Mouse (Mus musculus) heart, postnatal 25 days (tissue): ENCODE results near the gene Gm44790. TPM values are rescaled to one million over a fixed set of nuclear protein-coding genes. Genes with fewer than 3 reads are reported as not detected.
A peak's percentile ranks its signal among the peaks of the same experiment; 100 is the strongest.
"Not testable (repeated sequence)": the region's sequence is repeated elsewhere in the genome, so short reads cannot be mapped to it uniquely, and the experiment has no call there.

Experiments used
- DNase-seq: peaks from one replicate; pipeline ENCODE4 v3.0.0; 2022; ENCODE audit warnings: low spot score
- intact Hi-C: fragments of 180-260 bp; cut with DNase I; formaldehyde crosslinking; loops from one replicate; pipeline ENCODE4 v1.15.1; 2025
- total RNA-seq, 2 experiments: library from RNA; stranded (reverse); gene quantifications; 2 replicates each; pipeline ENCODE4 v1.2.3; 2021

The Gm44790 gene
- under 1 TPM in 1 of 2 experiments, not detected in 1; 0.36 TPM for total RNA-seq

DNA sequence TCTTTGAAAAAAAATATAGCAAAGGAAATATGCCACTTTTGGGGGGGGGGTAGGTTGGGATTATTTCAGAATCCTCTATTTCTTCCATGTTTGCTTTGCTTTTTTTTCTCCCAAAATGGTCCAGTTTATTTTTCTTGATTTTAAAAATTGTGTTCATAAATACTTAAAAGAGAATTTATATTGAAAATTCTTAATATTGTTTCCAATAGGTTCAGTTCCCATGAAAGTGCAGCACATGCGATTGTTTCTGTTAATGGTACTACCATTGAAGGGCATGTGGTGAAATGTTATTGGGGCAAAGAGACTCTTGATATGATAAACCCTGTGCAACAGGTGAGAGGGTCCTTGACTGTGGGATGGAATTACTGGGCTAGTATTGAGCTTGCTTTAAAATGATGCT, at the start of gene Gm44790:
TSS of gene Gm44790 (plus strand) at position 301 of the 400 bp plus-strand sequence.
- intact Hi-C loops: no loop called here
- no peak for DNase-seq

DNA sequence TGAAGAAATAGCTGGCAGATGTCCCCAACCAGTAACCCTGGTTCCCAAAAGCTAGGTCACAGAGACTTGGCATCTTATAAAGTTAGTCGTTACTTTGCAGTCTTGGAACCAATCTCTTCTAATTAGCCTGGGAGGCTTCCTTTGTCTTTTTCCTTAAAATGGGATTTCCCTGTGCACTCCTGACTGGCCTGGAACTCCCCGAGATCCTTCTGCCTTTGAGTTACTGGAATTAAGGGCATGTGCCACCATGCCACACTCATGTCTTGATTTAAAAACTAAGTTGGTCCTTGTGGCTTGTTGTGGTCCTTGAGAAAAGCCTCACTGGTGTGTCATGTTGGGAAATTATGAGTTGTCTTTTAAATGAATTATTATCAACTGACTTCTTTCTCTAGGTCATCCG, 48.1 kb upstream of the Gm44790 start:
- no peak for DNase-seq
- intact Hi-C loops: no loop called here

GRCm38 (mm10) chr6:86380112-86380511, 46.3 kb upstream of the Gm44790 start:
- DNase-seq, intact Hi-C loops: not testable (repeated sequence)

DNA sequence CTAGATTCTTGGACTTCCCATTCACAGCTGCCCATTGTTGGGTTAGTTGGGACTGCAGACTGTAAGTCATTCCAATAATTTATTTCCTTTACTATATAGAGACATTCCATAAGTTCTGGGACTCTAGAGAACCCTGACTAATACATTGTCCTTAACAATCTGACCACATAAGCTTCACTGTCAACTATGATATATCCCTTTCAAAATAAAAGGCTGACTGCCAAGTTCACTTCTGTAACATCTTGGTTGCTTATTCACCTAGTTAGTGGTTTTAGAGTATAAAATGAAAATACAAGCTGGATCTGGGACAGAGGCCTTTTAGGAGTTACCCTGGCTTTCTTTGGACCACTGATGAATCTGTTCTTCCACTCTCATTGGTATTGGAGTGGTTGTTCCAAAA, 43.9 kb upstream of the Gm44790 start:
- DNase-seq: no peak
- intact Hi-C loops: no loop called here

- no peak for DNase-seq
- intact Hi-C loops: no loop called here
These were observed 43.1 kb upstream of the Gm44790 start for GRCm38 (mm10) chr6:86383370-86383769.

GRCm38 (mm10) chr6:86384692-86385091, 41.8 kb upstream of the Gm44790 start:
- no peak for DNase-seq
- intact Hi-C loops: no loop called here

- intact Hi-C loops: no loop called here
These were observed 40.9 kb upstream of the Gm44790 start for GRCm38 (mm10) chr6:86385362-86386104.

GRCm38 (mm10) chr6:86387313-86387712, 39.1 kb upstream of the Gm44790 start:
- no peak for DNase-seq
- intact Hi-C loops: no loop called here

More at GRCm38 (mm10) chr6:86385362-86386104, 40.9 kb upstream of the Gm44790 start:
- no peak for DNase-seq

- DNase-seq: no peak
- intact Hi-C loops: no loop called here
These were observed 38.0 kb upstream of the Gm44790 start for GRCm38 (mm10) chr6:86388461-86388860.

DNA sequence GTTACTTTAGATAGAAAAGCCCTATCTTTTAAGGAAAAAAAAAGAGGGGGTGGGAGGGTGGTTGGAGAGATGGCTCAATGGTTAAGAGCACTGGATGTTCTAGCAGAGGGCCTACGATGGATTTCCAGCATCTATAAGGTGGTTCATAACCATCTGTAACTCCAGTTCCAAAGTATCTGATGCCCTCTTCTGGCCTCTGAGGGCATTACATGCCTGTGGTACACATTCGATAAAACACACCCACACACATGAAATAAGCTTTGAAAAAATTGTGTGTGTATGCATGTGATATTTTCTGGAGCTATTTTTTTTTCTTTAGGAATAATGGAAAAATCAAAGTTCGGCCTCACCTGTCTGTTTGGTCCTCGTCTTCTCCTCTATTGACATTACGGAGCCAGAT, 35.1 kb upstream of the Gm44790 start:
- intact Hi-C loops: no loop called here
- no peak for DNase-seq

- DNase-seq: no peak
- intact Hi-C loops: no loop called here
These were observed 33.3 kb upstream of the Gm44790 start for GRCm38 (mm10) chr6:86393187-86393586.

DNA sequence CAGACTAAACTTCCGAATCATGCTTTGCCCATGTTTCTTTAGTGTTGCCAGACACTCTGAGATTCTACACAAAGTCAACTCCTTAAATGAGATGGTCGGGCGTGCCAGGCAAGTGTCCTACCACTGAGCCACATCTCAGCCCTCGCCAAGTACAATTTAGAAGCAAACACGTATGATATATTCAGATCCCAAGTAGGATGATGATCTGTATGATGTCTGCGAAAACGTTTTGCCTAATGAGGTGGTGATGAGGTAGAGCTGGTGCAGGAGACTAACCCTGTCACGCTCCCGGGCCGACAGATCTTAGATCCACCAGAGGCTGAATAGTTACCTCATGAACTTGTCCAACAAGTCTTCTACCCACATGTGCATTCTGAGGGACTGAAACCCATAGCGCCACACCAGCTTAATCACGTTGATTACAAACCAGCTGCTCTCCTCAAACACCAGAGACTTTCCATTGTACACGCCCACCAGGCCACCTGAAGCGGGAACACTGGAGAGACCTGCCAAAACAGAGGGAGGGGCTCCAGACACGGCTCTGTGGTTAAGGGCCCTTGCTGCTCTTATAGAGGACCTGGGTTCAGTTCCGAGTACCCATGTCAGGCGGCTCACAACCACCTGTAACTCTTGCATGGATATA, 32.3 kb upstream of the Gm44790 start:
- DNase-seq: no peak
- intact Hi-C loops: no loop called here

DNA sequence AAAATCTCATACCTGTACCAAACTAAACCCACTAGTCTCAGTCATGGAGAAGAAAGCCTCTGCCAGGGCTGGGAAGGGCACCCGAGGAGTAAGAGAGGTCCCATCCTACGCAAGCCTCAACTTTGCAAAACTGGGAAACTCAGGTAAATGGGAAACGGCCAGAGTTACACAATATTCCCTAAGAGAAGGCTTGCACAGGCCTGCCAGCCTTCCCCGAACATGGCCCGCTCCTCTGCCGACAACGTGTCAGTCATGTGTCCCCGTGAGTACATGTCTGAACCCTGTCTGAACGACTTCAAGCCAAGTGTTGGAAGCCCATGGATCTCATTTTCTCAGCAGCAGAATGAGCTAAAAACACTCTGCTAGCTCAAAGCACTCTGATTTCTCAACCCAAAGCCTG, 31.4 kb upstream of the Gm44790 start:
- no peak for DNase-seq
- intact Hi-C loops: no loop called here

GRCm38 (mm10) chr6:86395969-86396368, 30.5 kb upstream of the Gm44790 start:
- intact Hi-C loops: loop anchor here (2.0 kb wide), 1 partner anchor 25 kb away; the partner anchor contains the start of gene Snrpg
- DNase-seq: no peak

- intact Hi-C loops: loop anchor here (2.0 kb wide), 1 partner anchor 26 kb away; the partner anchor contains the start of gene Snrpg
- peak; percentile 84 for DNase-seq
These were observed 29.7 kb upstream of the Gm44790 start, which contains the start of gene Pcyox1 for GRCm38 (mm10) chr6:86396581-86397256. Gene Pcyox1 (minus strand): TSS chr6:86397154.

DNA sequence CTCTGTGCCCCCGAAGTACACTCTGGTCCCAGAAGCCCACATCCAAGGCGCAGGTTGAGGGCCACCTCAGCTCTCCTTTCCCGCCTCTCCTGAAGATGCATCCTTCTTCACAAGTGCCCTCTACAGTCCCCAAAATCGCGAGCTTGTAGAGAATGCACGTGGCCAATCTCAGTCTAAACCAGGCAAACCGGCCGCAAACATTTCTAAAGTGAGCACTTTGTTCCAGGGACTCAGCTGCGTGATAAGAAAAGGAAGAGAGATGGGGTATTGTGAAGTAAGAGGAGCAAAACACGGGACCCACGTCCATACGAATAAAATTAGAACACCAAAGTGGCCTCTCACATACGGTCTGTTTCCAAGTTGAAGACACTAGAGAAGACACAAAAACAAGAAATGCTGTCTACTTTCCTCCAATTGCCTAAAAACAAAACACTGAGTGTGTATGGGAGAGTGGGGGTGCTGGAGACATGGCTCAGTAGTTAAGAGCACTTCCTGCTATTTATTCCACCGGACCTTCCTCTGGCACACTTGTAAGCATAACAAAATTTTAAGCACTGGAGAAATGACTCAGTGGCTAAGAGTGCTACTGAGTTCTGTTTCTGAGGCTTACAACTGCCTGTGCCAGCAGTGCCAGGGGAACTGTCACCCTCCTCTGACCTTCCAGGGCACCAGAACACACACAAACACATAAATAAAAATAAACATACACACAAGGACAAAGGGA, 29.0 kb upstream of the Gm44790 start:
- no peak for DNase-seq
- intact Hi-C loops: loop anchor here (2.0 kb wide), 1 partner anchor 27 kb away; the partner anchor contains the start of gene Snrpg

DNA sequence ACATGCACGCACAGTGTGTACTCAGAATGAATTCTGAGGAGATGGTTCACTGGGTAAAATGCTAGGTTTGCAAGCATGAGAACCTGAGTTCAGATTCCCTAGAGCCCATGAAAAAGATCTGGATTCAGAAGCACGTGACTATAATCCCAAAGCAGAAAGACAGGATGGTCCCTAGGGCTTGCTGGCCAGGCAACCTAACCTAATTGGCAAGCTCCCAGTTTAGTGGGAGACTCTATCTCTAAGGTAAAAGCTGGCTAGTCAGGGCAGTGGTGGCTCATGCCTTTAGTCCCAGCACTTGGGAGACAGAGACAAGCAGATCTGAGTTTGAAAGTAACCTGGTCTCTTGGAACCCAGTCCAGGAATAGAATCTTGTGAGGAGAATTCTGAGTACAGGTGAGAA, 27.5 kb upstream of the Gm44790 start:
- intact Hi-C loops: no loop called here
- DNase-seq: no peak

DNA sequence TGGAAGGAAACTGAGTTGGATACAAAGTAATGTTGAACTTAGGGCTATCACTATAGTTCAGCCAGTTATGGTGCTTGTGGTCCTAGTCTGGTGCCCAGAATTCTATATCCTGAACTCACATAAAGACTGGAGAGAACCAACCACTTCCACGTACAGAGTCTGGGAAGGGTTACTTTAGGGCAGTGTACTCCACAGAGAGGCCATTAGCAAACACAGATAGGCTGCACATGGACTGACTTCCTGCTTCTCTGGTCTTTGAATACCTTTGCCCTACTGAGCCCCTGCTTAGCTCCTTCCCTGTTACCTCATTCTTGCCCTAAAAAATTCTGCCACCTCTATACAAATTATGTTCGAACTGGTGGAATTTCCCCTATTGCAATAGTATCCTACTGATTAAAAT, 26.5 kb upstream of the Gm44790 start:
- DNase-seq: no peak
- intact Hi-C loops: loop anchor here (5.0 kb wide), 2 partner anchors 258 to 273 kb away; no protein-coding TSS in a partner anchor

- DNase-seq: peak; percentile 38
- intact Hi-C loops: loop anchor here (5.0 kb wide), 2 partner anchors 259 to 274 kb away; no protein-coding TSS in a partner anchor
These were observed 25.5 kb upstream of the Gm44790 start for GRCm38 (mm10) chr6:86400972-86401371.
